Mouse (Mus musculus): Measurements from ENCODE around the gene Slc30a9. TPM values are rescaled to one million over a fixed set of nuclear protein-coding genes. Genes with fewer than 3 reads are reported as not detected.
A peak's percentile ranks its signal among the peaks of the same experiment; 100 is the strongest.

Gene Slc30a9
- 151 and 156 TPM in 2 replicates for polyA plus RNA-seq (2016; fragmentation: Nextera tagmentation; extraction: Ambion mirVana)

- ATAC-seq (ENCODE audit: low FRiP score), result peak; percentile 98
- peak within 1 kb of the TSS; percentile 92 for H3K4me3 ChIP-seq
- peak within 1 kb of the TSS; percentile 62 for H3K4me2 ChIP-seq (replicated peaks)
- peak within 1 kb of the TSS; percentile 92 for H3K9ac ChIP-seq
- H3K4me1 ChIP-seq, result peaks cover 11% of the 10 kb centered on the region
- no peaks in the 10 kb centered on the region for H3K27me3 ChIP-seq
- 0 out of 2 replicates have a peak, but pooled peaks cover 4% of the 10 kb centered on the region for H3K36me3 ChIP-seq
- no peaks in the 10 kb centered on the region for H3K9me3 ChIP-seq (replicated peaks)
- WGBS, result under 1% methylated on average over 77 of the region's 83 CpGs
- peak within 1 kb of the TSS; percentile 83 for H3K27ac ChIP-seq
These were observed at the start of gene Slc30a9 for GRCm38 (mm10) chr5:67306698-67307521. Slc30a9 (plus strand) TSS chr5:67306955.

- H3K27me3 ChIP-seq, result no peaks in the 10 kb centered on the region
- no peak overlapping the region for H3K27ac ChIP-seq
- H3K9ac ChIP-seq, result no peak overlapping the region
- H3K4me3 ChIP-seq, result no peak overlapping the region
- H3K4me1 ChIP-seq, result peaks cover 11% of the 10 kb centered on the region
- H3K4me2 ChIP-seq (replicated peaks), result no peak overlapping the region
- ATAC-seq (ENCODE audit: low FRiP score), result no peak
- H3K9me3 ChIP-seq (replicated peaks), result no peaks in the 10 kb centered on the region
- H3K36me3 ChIP-seq, result peaks cover under 1% of the 10 kb centered on the region; the same call in 1 of the 2 replicates
- WGBS, result 86% methylated on average over 9 of the region's 9 CpGs
These were observed 48.3 kb upstream of the Slc30a9 start for GRCm38 (mm10) chr5:67258473-67258872.

- ATAC-seq (ENCODE audit: low FRiP score), result peak; percentile 23; the same call in 1 of the 2 replicates
- H3K36me3 ChIP-seq, result peaks cover 17% of the 10 kb centered on the region
- H3K9me3 ChIP-seq (replicated peaks), result no peaks in the 10 kb centered on the region
- H3K4me2 ChIP-seq (replicated peaks), result peak overlapping the region; percentile 79
- peak overlapping the region; percentile 35; the same call in 1 of the 2 replicates for H3K9ac ChIP-seq
- H3K4me3 ChIP-seq, result peak overlapping the region; percentile 79
- no peaks in the 10 kb centered on the region for H3K27me3 ChIP-seq
- WGBS, result 2% methylated on average over 9 of the region's 9 CpGs
- peak overlapping the region; percentile 95; the same call in 1 of the 2 replicates for H3K27ac ChIP-seq
- H3K4me1 ChIP-seq, result peaks cover 11% of the 10 kb centered on the region
These were observed 46.6 kb upstream of the Slc30a9 start for GRCm38 (mm10) chr5:67260159-67260530.

GRCm38 (mm10) chr5:67260531-67261371 is 46.0 kb upstream of the Slc30a9 start, which contains the start of gene Tmem33:
Tmem33 (plus strand) TSS chr5:67260565.
- peak within 1 kb of the TSS; percentile 95 for H3K27ac ChIP-seq
- H3K27me3 ChIP-seq, result no peaks in the 10 kb centered on the region
- under 1% methylated on average over 67 of the region's 67 CpGs for WGBS
- H3K4me2 ChIP-seq (replicated peaks), result peak within 1 kb of the TSS; percentile 79
- peak; percentile 87 for ATAC-seq (ENCODE audit: low FRiP score)
- H3K4me1 ChIP-seq, result peaks cover 11% of the 10 kb centered on the region
- no peaks in the 10 kb centered on the region for H3K9me3 ChIP-seq (replicated peaks)
- peaks cover 23% of the 10 kb centered on the region for H3K36me3 ChIP-seq
- peak within 1 kb of the TSS; percentile 79 for H3K4me3 ChIP-seq
- peak within 1 kb of the TSS; percentile 89 for H3K9ac ChIP-seq

- peaks cover 42% of the 10 kb centered on the region for H3K36me3 ChIP-seq
These were observed 43.8 kb upstream of the Slc30a9 start for GRCm38 (mm10) chr5:67262964-67263363.

GRCm38 (mm10) chr5:67266106-67266505 is 40.6 kb upstream of the Slc30a9 start:
- Histone ChIP-seq H3K9ac (no peak overlapping the region), H3K4me3 (no peak overlapping the region), H3K27me3 (no peaks in the 10 kb centered on the region), H3K9me3 (replicated peaks) (no peaks in the 10 kb centered on the region), H3K4me2 (replicated peaks) (no peak overlapping the region), H3K36me3 (peaks cover 56% of the 10 kb centered on the region), H3K27ac (no peak overlapping the region), H3K4me1 (peaks cover 11% of the 10 kb centered on the region)
- ATAC-seq (ENCODE audit: low FRiP score), result no peak
- WGBS, result 97% methylated on average over 1 of the region's 1 CpGs

More at GRCm38 (mm10) chr5:67262964-67263363, 43.8 kb upstream of the Slc30a9 start:
- no peak for ATAC-seq (ENCODE audit: low FRiP score)
- H3K27me3 ChIP-seq, result no peaks in the 10 kb centered on the region
- no peak overlapping the region for H3K27ac ChIP-seq
- no peaks in the 10 kb centered on the region for H3K9me3 ChIP-seq (replicated peaks)
- WGBS, result 95% methylated on average over 7 of the region's 7 CpGs
- no peak overlapping the region for H3K9ac ChIP-seq
- H3K4me2 ChIP-seq (replicated peaks), result no peak overlapping the region
- no peak overlapping the region for H3K4me3 ChIP-seq
- H3K4me1 ChIP-seq, result peaks cover 11% of the 10 kb centered on the region

- Histone ChIP-seq H3K27me3 (no peaks in the 10 kb centered on the region), H3K9ac (no peak overlapping the region), H3K4me1 (no peaks in the 10 kb centered on the region), H3K4me2 (replicated peaks) (no peak overlapping the region), H3K4me3 (no peak overlapping the region), H3K27ac (no peak overlapping the region), H3K9me3 (replicated peaks) (no peaks in the 10 kb centered on the region), H3K36me3 (peaks cover 47% of the 10 kb centered on the region)
- WGBS, result 95% methylated on average over 8 of the region's 8 CpGs
- no peak for ATAC-seq (ENCODE audit: low FRiP score)
These were observed 37.4 kb upstream of the Slc30a9 start for GRCm38 (mm10) chr5:67269309-67269708.

- Histone ChIP-seq H3K4me3 (no peak overlapping the region), H3K9ac (no peak overlapping the region), H3K27me3 (no peaks in the 10 kb centered on the region), H3K4me2 (replicated peaks) (no peak overlapping the region), H3K27ac (no peak overlapping the region), H3K36me3 (peaks cover 27% of the 10 kb centered on the region), H3K9me3 (replicated peaks) (no peaks in the 10 kb centered on the region), H3K4me1 (no peaks in the 10 kb centered on the region)
- no peak for ATAC-seq (ENCODE audit: low FRiP score)
- 89% methylated on average over 9 of the region's 9 CpGs for WGBS
These were observed 27.3 kb upstream of the Slc30a9 start for GRCm38 (mm10) chr5:67279407-67279806.

- ATAC-seq (ENCODE audit: low FRiP score), result no peak
- H3K27me3 ChIP-seq, result no peaks in the 10 kb centered on the region
- no peaks in the 10 kb centered on the region for H3K9me3 ChIP-seq (replicated peaks)
- WGBS, result 93% methylated on average over 4 of the region's 4 CpGs
- peaks cover 31% of the 10 kb centered on the region for H3K36me3 ChIP-seq
- no peak overlapping the region for H3K9ac ChIP-seq
- no peaks in the 10 kb centered on the region for H3K4me1 ChIP-seq
- no peak overlapping the region for H3K4me3 ChIP-seq
- no peak overlapping the region for H3K27ac ChIP-seq
- H3K4me2 ChIP-seq (replicated peaks), result no peak overlapping the region
These were observed 26.9 kb upstream of the Slc30a9 start for GRCm38 (mm10) chr5:67279840-67280239.

GRCm38 (mm10) chr5:67280400-67280799 is 26.4 kb upstream of the Slc30a9 start:
- ATAC-seq (ENCODE audit: low FRiP score), result no peak
- 97% methylated on average over 4 of the region's 4 CpGs for WGBS
- no peak overlapping the region for H3K4me2 ChIP-seq (replicated peaks)

GRCm38 (mm10) chr5:67295029-67295428 is 11.7 kb upstream of the Slc30a9 start:
- no peaks in the 10 kb centered on the region for H3K9me3 ChIP-seq (replicated peaks)

More at GRCm38 (mm10) chr5:67280400-67280799, 26.4 kb upstream of the Slc30a9 start:
- Histone ChIP-seq H3K4me3 (no peak overlapping the region), H3K9ac (no peak overlapping the region), H3K27ac (no peak overlapping the region), H3K4me1 (no peaks in the 10 kb centered on the region), H3K9me3 (replicated peaks) (no peaks in the 10 kb centered on the region), H3K27me3 (no peaks in the 10 kb centered on the region), H3K36me3 (peaks cover 36% of the 10 kb centered on the region)

GRCm38 (mm10) chr5:67295682-67296081 is 11.1 kb upstream of the Slc30a9 start:
- Histone ChIP-seq H3K4me1 (no peaks in the 10 kb centered on the region), H3K9me3 (replicated peaks) (no peaks in the 10 kb centered on the region), H3K4me2 (replicated peaks) (no peak overlapping the region), H3K27ac (no peak overlapping the region), H3K27me3 (no peaks in the 10 kb centered on the region), H3K36me3 (0 out of 2 replicates have a peak, but pooled peaks cover 5% of the 10 kb centered on the region), H3K9ac (no peak overlapping the region), H3K4me3 (no peak overlapping the region)
- ATAC-seq (ENCODE audit: low FRiP score), result no peak
- 91% methylated on average over 6 of the region's 6 CpGs for WGBS

More at GRCm38 (mm10) chr5:67295029-67295428, 11.7 kb upstream of the Slc30a9 start:
- ATAC-seq (ENCODE audit: low FRiP score), result no peak
- no peaks in the 10 kb centered on the region for H3K4me1 ChIP-seq
- no peak overlapping the region for H3K4me2 ChIP-seq (replicated peaks)
- H3K36me3 ChIP-seq, result peaks cover 7% of the 10 kb centered on the region; the same call in 1 of the 2 replicates
- no peaks in the 10 kb centered on the region for H3K27me3 ChIP-seq
- no peak overlapping the region for H3K4me3 ChIP-seq
- WGBS, result 68% methylated on average over 3 of the region's 3 CpGs
- H3K27ac ChIP-seq, result no peak overlapping the region
- no peak overlapping the region for H3K9ac ChIP-seq
